Mouse (Mus musculus): ENCODE data around the gene Gabra1. TPM values are rescaled to one million over a fixed set of nuclear protein-coding genes. Genes with fewer than 3 reads are reported as not detected.

Gene Gabra1
- total RNA-seq, 1 experiment: 2.9 TPM

DNA sequence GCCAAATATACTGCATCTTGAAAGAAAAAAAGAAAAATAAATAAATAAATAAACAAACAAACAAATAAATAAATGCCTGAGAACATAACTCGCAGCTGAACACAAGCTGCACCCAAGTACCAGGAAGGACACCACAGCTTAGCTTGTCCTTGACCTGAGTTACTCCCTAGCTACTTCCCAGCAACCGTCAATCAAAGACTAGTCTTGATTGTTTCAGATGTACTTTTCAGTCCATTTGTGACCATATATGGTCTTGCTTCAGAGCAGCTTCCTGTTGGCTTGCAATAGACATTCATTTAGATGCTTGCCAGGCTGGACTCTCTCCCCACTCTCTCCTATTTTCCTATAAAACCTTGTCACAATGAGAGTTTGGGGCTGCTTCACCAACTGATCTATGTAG is 87.2 kb downstream of the Gabra1 start:
- no peak overlapping the region for H3K27ac ChIP-seq (ENCODE audit: insufficient read depth, low read depth, low read length, poor library complexity, severe bottlenecking)
- in situ Hi-C loops (cut with MboI; ENCODE audit: low sequenced_read_pairs in 2 of 2, unreplicated experiment in 2 of 2): no loop called here
- TF ChIP-seq HCFC1 (IDR thresholded peaks at IDR 0.05; ENCODE audit: borderline replicate concordance, insufficient read depth, low read length): no peak
- no peak for TF ChIP-seq MAFK (IDR thresholded peaks at IDR 0.05; ENCODE audit: insufficient read depth, low read depth, low read length)
- H3K4me1 ChIP-seq (ENCODE audit: control insufficient read depth in 2 of 2, insufficient read depth in 2 of 2, low read length in 2 of 2, poor library complexity in 1 of 2): no peaks in the 10 kb centered on the region
- H3K9ac ChIP-seq (ENCODE audit: insufficient read depth, low read depth, low read length, poor library complexity, severe bottlenecking): no peak overlapping the region
- H3K36me3 ChIP-seq (ENCODE audit: control insufficient read depth, insufficient read depth, low read length, poor library complexity, severe bottlenecking): no peaks in the 10 kb centered on the region
- H3K4me3 ChIP-seq (ENCODE audit: insufficient read depth in 1 of 2, low read depth in 1 of 2, low read length in 2 of 2, poor library complexity in 1 of 2, severe bottlenecking in 1 of 2): no peak overlapping the region
- no peak for DNase-seq (ENCODE audit: low read depth, low spot score)
- no peaks in the 10 kb centered on the region for H3K9me3 ChIP-seq (ENCODE audit: control insufficient read depth, insufficient read depth, low read depth, low read length)

Other genes with a start within 250 kb of the Gabra1 start
- gene Gabrg2, start 182.1 kb downstream of the Gabra1 start, total RNA-seq (2012; rRNA removed): 0.21 TPM in 1 of 2 replicates, not detected in the other
- gene Gabra6, start 138.1 kb upstream of the Gabra1 start, total RNA-seq (2012; rRNA removed): not detected in 2 replicates
- 0.05 and 0.13 TPM in 2 replicates for gene Gabrb2, start 236.8 kb upstream of the Gabra1 start, total RNA-seq (2012; rRNA removed)

All from ES-E14 (cell line).